Mouse (Mus musculus) cerebellum, adult 8-10 months (tissue): ENCODE measurements around the gene Shld1.

Source experiments
- DNase-seq: peaks from one replicate; pipeline ENCODE4 v3.0.0; 2022

Shld1 gene

DNA sequence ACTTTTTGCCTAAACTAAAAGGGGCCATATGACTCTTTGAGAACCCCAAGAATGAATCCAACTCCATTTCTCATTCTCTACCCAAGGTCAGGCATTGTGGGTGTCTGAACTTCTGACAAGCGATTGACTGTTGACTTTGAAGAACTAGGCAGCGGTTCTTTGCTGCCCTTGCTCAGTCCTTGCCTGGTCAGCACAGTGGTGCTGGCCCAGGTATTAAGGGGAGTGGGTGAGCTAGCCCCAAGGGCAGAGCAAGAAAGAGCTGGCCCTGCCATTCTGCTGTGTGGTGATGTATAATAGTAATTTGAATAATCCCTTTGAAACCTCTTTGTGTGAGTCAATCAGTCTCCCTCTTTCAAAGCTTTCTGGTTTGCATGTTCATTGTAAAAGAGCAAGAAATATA lies 39.4 kb downstream of the Shld1 start:
- DNase-seq, result no peak

GRCm38 (mm10) chr2:132732940-132733339 lies 46.2 kb downstream of the Shld1 start:
- no peak for DNase-seq

- no peak for DNase-seq
Observed at GRCm38 (mm10) chr2:132733603-132734573, 47.2 kb downstream of the Shld1 start.

GRCm38 (mm10) chr2:132738816-132739432 lies 52.2 kb downstream of the Shld1 start:
- peak; percentile 75 for DNase-seq

DNA sequence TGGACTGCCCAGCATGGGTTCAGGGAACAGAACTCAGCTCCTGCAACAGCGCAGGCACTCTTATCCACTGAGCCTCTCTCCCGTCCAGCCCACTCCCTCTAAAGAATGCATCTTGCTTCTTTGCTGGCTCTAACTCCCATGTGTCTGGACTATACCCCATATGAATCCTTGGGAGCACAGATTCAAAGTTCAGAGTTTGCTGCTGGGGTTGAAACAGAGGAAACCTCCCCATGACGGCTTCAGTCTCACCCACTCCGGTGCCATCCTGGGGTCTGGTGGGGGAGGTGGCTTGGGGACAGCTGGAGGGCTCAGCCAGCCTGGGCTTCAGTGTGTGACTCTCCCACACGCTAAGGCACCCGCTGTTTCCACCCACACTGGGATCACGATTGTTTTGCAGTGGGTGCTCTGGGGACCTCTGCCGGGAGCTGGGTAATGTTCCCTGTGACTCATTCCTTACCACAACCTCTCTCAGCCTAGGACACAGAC lies 55.2 kb downstream of the Shld1 start:
- DNase-seq, result no peak

DNA sequence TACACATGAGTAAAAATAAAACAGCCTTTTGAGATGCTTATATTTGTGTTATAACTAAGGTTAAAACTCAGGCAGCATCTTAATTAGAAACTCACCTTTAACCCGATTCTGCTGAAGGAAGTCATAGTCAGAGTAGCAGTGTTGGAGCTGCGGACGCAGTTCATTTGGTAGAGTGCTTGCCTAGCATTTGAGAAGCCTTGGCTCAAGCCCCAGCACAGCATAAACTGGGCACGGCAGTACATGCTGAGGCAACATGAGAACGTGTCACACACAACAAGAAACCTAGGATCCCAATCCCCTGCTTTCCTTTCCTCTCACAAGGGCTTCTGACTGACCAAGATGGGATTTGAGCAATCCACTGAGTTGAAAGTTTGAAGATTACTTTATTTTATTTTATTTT lies 58.1 kb downstream of the Shld1 start:
- no peak for DNase-seq

- no peak for DNase-seq
Observed at GRCm38 (mm10) chr2:132746108-132746507, 59.4 kb downstream of the Shld1 start.

DNA sequence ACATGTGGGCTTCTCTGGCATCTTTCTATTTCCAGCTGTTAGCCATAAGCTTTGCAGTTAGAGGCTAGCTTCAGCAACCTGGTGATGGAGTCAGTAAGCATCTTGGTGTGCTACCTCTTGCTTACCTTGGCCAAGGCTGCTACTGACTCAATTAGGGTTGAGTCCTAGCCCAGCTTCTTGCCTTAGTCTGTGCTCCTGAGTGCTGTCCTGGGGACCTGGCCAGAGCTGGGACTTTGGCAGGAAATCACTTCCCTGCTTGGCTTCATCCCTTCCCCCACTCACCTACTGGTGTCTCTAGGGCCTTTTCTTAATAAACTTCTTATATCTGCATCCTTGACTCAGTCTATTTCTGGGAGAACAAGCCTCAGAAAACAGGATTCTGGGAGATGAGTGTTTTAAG lies 64.0 kb downstream of the Shld1 start:
- peak; percentile 62 for DNase-seq

GRCm38 (mm10) chr2:132751141-132752066 lies 64.7 kb downstream of the Shld1 start:
- DNase-seq, result peak; percentile 88

- DNase-seq, result no peak
Observed at GRCm38 (mm10) chr2:132752398-132752797, 65.7 kb downstream of the Shld1 start.

GRCm38 (mm10) chr2:132753137-132753536 lies 66.4 kb downstream of the Shld1 start:
- no peak for DNase-seq

DNA sequence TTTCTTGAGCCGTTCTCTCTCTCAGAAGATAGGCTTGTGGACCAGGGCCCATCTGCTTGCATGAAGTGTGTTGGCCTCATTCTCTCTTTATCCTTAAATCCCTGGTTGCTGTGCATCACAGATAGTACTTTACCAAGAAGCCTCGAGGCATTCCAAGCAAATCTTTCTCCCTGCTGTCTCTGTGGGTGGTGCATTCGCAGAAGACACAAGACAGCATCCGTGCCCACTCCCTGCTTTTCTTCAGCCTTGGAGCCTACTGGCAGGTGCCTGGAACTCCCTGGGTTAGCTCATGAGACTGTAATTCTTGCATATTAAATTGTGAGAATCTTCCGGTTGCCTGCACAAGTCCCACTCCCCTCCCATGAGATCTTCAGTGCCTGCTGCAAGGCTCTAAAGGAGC lies 71.2 kb downstream of the Shld1 start:
- no peak for DNase-seq

DNA sequence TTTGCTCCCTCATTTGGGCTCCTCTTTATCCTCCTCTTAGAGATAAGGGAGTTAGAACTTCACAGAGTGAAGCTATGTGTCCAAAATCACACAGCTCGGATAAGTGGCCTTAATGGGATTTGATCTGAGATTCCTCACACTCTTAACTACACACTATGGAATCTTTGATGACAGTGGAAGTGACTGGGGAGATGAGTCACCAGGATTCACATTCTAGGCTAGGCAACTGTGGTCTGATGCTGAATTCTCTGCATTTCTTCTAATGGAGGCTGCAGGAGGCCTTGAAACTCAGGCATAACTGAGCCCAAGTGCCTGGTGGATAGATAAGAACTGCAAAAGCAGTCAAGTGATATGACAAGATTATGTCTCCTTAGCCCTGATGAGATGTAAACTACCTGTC lies 84.1 kb downstream of the Shld1 start:
- no peak for DNase-seq

GRCm38 (mm10) chr2:132780978-132781377 lies 94.2 kb downstream of the Shld1 start, which contains the start of gene Chgb:
Gene Chgb, plus strand, starts transcription at chr2:132781278.
- no peak for DNase-seq

GRCm38 (mm10) chr2:132781439-132782068 lies 94.8 kb downstream of the Shld1 start:
- peak; percentile 87 for DNase-seq

- DNase-seq, result peak; percentile 71
Observed at GRCm38 (mm10) chr2:132784039-132784438, 97.3 kb downstream of the Shld1 start.

DNA sequence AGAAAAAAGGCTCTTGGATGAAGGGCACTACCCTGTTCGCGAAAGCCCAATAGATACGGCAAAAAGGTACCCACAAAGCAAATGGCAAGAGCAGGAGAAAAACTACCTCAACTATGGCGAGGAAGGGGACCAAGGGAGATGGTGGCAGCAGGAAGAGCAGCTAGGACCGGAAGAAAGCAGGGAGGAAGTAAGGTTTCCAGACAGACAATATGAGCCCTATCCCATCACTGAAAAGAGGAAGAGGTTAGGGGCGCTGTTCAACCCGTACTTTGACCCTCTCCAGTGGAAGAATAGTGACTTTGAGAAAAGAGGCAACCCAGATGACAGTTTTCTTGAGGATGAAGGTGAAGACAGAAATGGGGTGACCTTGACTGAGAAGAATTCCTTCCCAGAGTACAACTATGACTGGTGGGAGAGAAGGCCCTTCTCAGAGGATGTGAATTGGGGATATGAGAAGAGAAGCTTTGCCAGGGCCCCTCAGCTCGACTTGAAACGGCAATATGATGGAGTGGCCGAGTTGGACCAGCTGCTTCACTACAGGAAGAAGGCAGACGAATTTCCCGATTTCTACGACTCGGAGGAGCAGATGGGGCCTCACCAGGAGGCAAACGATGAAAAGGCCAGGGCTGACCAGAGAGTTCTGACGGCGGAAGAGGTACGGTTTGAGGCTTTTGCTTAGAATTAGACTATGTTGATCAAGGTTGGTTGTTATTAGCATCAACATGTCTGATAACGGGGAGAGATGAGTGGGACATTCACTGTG lies 106.9 kb downstream of the Shld1 start:
- peak; percentile 82 for DNase-seq

DNA sequence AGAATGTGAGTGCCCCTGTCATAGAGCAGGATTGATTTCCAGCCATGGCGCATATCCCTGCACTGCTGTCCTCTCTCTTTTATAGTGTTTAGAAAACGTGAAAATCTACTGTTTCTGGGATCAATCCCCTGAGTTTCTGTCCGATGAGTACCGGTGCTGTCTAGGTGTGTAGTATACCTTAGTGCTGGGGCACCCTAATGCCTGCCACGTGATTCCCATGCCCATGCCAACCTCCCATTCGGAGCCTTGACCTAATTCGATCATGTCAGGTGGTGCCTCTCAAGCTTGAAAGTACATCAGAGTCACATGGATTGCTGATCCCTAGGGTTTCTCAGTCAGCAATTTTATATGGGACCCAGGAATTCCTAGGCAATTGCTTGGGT lies 107.5 kb downstream of the Shld1 start:
- no peak for DNase-seq
